Mouse (Mus musculus) hindlimb bud, embryonic 11.5 days (tissue): ENCODE results near the gene Ccr1l1.

ENCODE experiments used
- DNase-seq: peaks from one replicate; pipeline ENCODE4 v3.0.0-alpha.2; 2012; ENCODE audit warnings: low read depth, low spot score; ENCODE audit errors: extremely low spot score

Ccr1l1 gene

GRCm38 (mm10) chr9:123930476-123930875 lies 47.7 kb downstream of the Ccr1l1 start:
- no peak for DNase-seq

GRCm38 (mm10) chr9:123929936-123930335 lies 48.3 kb downstream of the Ccr1l1 start:
- no peak for DNase-seq

GRCm38 (mm10) chr9:123928759-123929246 lies 49.4 kb downstream of the Ccr1l1 start:
- no peak for DNase-seq

- DNase-seq = no peak
These were observed 50.0 kb downstream of the Ccr1l1 start for GRCm38 (mm10) chr9:123928118-123928758.

- DNase-seq = no peak
These were observed 50.8 kb downstream of the Ccr1l1 start for GRCm38 (mm10) chr9:123927281-123927960.
